Mouse (Mus musculus): ENCODE measurements around the gene Sorl1. TPM values are rescaled to one million over a fixed set of nuclear protein-coding genes. Genes with fewer than 3 reads are reported as not detected.

The Sorl1 gene
- polyA plus RNA-seq, 1 experiment, result 69.7 TPM

DNA sequence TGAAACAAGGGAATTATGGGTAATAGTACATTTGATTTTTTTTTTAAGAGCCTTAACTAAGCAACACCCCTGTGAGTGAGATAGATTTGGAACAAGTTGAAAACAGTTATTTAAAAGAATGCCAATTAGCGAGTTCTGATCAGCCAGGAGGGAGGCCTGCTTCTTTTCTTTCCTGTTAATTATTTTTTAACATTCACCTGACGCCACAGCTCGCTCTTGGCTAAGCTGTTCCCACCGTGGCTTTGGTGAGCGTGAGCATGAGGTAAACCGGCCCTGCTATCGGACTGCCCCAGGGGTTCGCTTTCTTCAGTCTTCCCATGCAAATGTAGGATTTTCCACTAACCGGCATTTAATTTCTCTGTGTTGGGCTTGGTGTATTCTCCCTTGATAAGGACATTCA lies 128.8 kb downstream of the Sorl1 start:
- no peak overlapping the region for H3K4me3 ChIP-seq (ENCODE audit: extremely low read depth, insufficient read depth, insufficient read length)
- DNase-seq (ENCODE audit: low read depth in 1 of 2, low spot score in 2 of 2), result no peak
- no peak overlapping the region for H3K27ac ChIP-seq (ENCODE audit: insufficient read depth, low read length)
- TF ChIP-seq POLR2A (IDR thresholded peaks at IDR 0.05; ENCODE audit: low read depth, low read length) (no peak), CTCF (IDR thresholded peaks at IDR 0.05; ENCODE audit: extremely low read depth, insufficient read depth, insufficient read length, insufficient replicate concordance) (no peak)
- no peaks in the 10 kb centered on the region for H3K27me3 ChIP-seq (ENCODE audit: control insufficient read depth, insufficient read depth, low read length)
- peaks cover 66% of the 10 kb centered on the region for H3K36me3 ChIP-seq (ENCODE audit: control insufficient read depth, insufficient read depth, low read length)
- H3K4me1 ChIP-seq (ENCODE audit: control insufficient read depth, insufficient read depth, insufficient read length), result no peaks in the 10 kb centered on the region; the same call in 1 of the 2 replicates
- WGBS, result 88% methylated on average over 9 of the region's 9 CpGs

DNA sequence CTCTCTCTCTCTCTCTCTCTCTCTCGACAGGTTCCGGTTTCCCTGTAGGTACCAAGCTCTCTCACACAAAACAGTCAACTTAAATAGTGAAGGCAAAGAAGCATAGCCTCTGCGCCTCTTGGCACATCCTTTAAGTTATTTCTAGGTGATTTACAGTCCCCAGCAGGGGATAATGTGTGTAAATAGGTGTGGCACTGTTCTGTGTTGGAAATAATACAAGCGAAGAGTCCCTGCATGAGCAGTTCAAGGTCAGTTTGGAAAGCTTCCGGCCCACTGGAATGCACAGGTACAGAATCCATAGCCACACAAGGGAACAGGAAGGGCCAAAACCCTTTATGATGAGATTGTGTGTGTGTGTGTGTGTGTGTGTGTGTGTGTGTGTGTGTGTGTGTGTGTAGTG lies 130.3 kb downstream of the Sorl1 start:
- WGBS, result 91% methylated on average over 5 of the region's 5 CpGs
- Histone ChIP-seq H3K27ac (ENCODE audit: insufficient read depth, low read length) (no peak overlapping the region), H3K4me1 (ENCODE audit: control insufficient read depth, insufficient read depth, insufficient read length) (no peaks in the 10 kb centered on the region), H3K4me3 (ENCODE audit: extremely low read depth, insufficient read depth, insufficient read length) (no peak overlapping the region), H3K36me3 (ENCODE audit: control insufficient read depth, insufficient read depth, low read length) (peaks cover 74% of the 10 kb centered on the region), H3K27me3 (ENCODE audit: control insufficient read depth, insufficient read depth, low read length) (no peaks in the 10 kb centered on the region)
- no peak for TF ChIP-seq POLR2A (IDR thresholded peaks at IDR 0.05; ENCODE audit: low read depth, low read length)
- no peak for TF ChIP-seq CTCF (IDR thresholded peaks at IDR 0.05; ENCODE audit: extremely low read depth, insufficient read depth, insufficient read length, insufficient replicate concordance)
- DNase-seq (ENCODE audit: low read depth in 1 of 2, low spot score in 2 of 2), result no peak

DNA sequence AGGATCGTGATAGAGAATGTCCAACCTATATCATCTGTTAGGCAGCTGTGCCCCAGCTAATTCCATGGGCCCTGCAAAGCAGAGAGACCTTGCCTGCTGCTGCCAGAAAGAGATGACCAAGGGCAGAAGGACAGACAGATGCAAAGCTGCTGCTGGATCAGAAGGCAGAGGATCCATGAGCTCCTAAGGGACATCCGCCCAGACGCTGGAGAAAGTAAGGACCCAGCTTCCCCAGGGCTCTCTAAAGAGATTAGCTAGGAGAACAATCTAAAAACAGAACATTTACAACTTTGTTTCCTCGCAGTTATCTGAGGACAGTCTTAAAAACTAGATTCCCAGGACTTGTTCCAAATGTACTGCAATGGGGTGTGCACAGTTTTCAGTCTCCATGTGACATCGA lies 131.3 kb downstream of the Sorl1 start:
- peaks cover 74% of the 10 kb centered on the region for H3K36me3 ChIP-seq (ENCODE audit: control insufficient read depth, insufficient read depth, low read length)
- no peaks in the 10 kb centered on the region for H3K27me3 ChIP-seq (ENCODE audit: control insufficient read depth, insufficient read depth, low read length)
- H3K27ac ChIP-seq (ENCODE audit: insufficient read depth, low read length), result no peak overlapping the region
- no peaks in the 10 kb centered on the region for H3K4me1 ChIP-seq (ENCODE audit: control insufficient read depth, insufficient read depth, insufficient read length)
- H3K4me3 ChIP-seq (ENCODE audit: extremely low read depth, insufficient read depth, insufficient read length), result no peak overlapping the region
- TF ChIP-seq POLR2A (IDR thresholded peaks at IDR 0.05; ENCODE audit: low read depth, low read length), result no peak
- TF ChIP-seq CTCF (IDR thresholded peaks at IDR 0.05; ENCODE audit: extremely low read depth, insufficient read depth, insufficient read length, insufficient replicate concordance), result no peak
- no peak for DNase-seq (ENCODE audit: low read depth in 1 of 2, low spot score in 2 of 2)
- WGBS, result 90% methylated on average over 5 of the region's 5 CpGs

- Histone ChIP-seq H3K36me3 (ENCODE audit: control insufficient read depth, insufficient read depth, low read length) (peaks cover 76% of the 10 kb centered on the region), H3K27me3 (ENCODE audit: control insufficient read depth, insufficient read depth, low read length) (no peaks in the 10 kb centered on the region), H3K27ac (ENCODE audit: insufficient read depth, low read length) (no peak overlapping the region), H3K4me1 (ENCODE audit: control insufficient read depth, insufficient read depth, insufficient read length) (no peaks in the 10 kb centered on the region), H3K4me3 (ENCODE audit: extremely low read depth, insufficient read depth, insufficient read length) (no peak overlapping the region)
- DNase-seq (ENCODE audit: low read depth in 1 of 2, low spot score in 2 of 2), result no peak
- TF ChIP-seq POLR2A (IDR thresholded peaks at IDR 0.05; ENCODE audit: low read depth, low read length) (no peak), CTCF (IDR thresholded peaks at IDR 0.05; ENCODE audit: extremely low read depth, insufficient read depth, insufficient read length, insufficient replicate concordance) (no peak)
- WGBS, result 77% methylated on average over 5 of the region's 5 CpGs
These were observed 138.5 kb downstream of the Sorl1 start for GRCm38 (mm10) chr9:41985636-41986035.

- 68% methylated on average over 9 of the region's 9 CpGs for WGBS
- Histone ChIP-seq H3K4me3 (ENCODE audit: extremely low read depth, insufficient read depth, insufficient read length) (no peak overlapping the region), H3K27ac (ENCODE audit: insufficient read depth, low read length) (no peak overlapping the region), H3K36me3 (ENCODE audit: control insufficient read depth, insufficient read depth, low read length) (peaks cover 76% of the 10 kb centered on the region), H3K4me1 (ENCODE audit: control insufficient read depth, insufficient read depth, insufficient read length) (no peaks in the 10 kb centered on the region), H3K27me3 (ENCODE audit: control insufficient read depth, insufficient read depth, low read length) (no peaks in the 10 kb centered on the region)
- DNase-seq (ENCODE audit: low read depth in 1 of 2, low spot score in 2 of 2), result no peak
- no peak for TF ChIP-seq POLR2A (IDR thresholded peaks at IDR 0.05; ENCODE audit: low read depth, low read length)
- TF ChIP-seq CTCF (IDR thresholded peaks at IDR 0.05; ENCODE audit: extremely low read depth, insufficient read depth, insufficient read length, insufficient replicate concordance), result no peak
These were observed 139.0 kb downstream of the Sorl1 start for GRCm38 (mm10) chr9:41985052-41985451.

DNA sequence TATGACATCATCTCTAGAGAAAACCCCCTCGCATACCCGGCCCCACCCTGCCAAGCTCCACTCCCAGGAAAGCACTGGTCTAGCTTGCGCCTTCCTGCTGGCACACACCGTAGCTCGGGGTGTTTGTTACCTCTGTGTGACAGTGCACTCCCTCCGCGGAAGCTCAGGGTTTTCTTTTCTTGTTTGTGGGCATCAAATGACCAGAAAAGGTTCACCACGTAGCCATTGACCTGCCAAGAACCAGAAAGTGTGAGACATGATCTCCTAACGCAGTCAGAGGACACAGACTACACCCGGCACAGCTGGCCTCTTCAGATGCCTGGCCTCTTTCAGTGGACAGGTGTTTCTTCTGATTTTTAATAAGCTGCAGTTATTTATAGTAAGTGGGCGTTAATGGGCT lies 139.8 kb downstream of the Sorl1 start:
- 88% methylated on average over 11 of the region's 11 CpGs for WGBS
- Histone ChIP-seq H3K4me3 (ENCODE audit: extremely low read depth, insufficient read depth, insufficient read length) (no peak overlapping the region), H3K4me1 (ENCODE audit: control insufficient read depth, insufficient read depth, insufficient read length) (no peaks in the 10 kb centered on the region), H3K27me3 (ENCODE audit: control insufficient read depth, insufficient read depth, low read length) (no peaks in the 10 kb centered on the region), H3K36me3 (ENCODE audit: control insufficient read depth, insufficient read depth, low read length) (peaks cover 76% of the 10 kb centered on the region), H3K27ac (ENCODE audit: insufficient read depth, low read length) (no peak overlapping the region)
- TF ChIP-seq POLR2A (IDR thresholded peaks at IDR 0.05; ENCODE audit: low read depth, low read length) (no peak), CTCF (IDR thresholded peaks at IDR 0.05; ENCODE audit: extremely low read depth, insufficient read depth, insufficient read length, insufficient replicate concordance) (no peak)
- no peak for DNase-seq (ENCODE audit: low read depth in 1 of 2, low spot score in 2 of 2)

DNA sequence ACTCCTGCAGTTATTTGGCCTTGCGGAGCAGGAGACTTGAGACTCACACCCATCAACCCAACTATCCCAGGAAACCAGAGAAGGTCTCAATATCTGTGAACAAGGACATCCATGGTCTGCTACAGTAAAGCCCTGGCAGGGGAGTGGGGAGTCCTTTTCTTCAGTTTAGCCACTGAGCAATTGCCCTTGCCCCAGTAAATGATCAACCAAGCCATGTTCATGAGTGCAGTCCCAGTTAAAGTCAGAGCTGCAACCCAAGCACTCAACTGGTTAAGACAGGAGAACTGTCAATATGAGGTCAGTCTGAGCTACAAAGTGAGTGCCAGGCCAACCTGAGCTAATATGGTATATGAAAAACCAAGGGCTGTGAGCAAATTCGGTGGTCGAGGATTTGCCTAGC lies 140.8 kb downstream of the Sorl1 start:
- Histone ChIP-seq H3K27me3 (ENCODE audit: control insufficient read depth, insufficient read depth, low read length) (no peaks in the 10 kb centered on the region), H3K4me1 (ENCODE audit: control insufficient read depth, insufficient read depth, insufficient read length) (no peaks in the 10 kb centered on the region), H3K36me3 (ENCODE audit: control insufficient read depth, insufficient read depth, low read length) (peaks cover 72% of the 10 kb centered on the region), H3K27ac (ENCODE audit: insufficient read depth, low read length) (no peak overlapping the region), H3K4me3 (ENCODE audit: extremely low read depth, insufficient read depth, insufficient read length) (no peak overlapping the region)
- no peak for DNase-seq (ENCODE audit: low read depth in 1 of 2, low spot score in 2 of 2)
- 90% methylated on average over 3 of the region's 3 CpGs for WGBS
- no peak for TF ChIP-seq CTCF (IDR thresholded peaks at IDR 0.05; ENCODE audit: extremely low read depth, insufficient read depth, insufficient read length, insufficient replicate concordance)
- no peak for TF ChIP-seq POLR2A (IDR thresholded peaks at IDR 0.05; ENCODE audit: low read depth, low read length)

All from spleen, adult 2 months (tissue).